Mouse (Mus musculus) T-helper 17 cell (primary cell): ENCODE data around the gene Capn1.

Source experiments
- in situ Hi-C, 2 experiments: fragments of 300-600 bp; cut with MboI, MseI; formaldehyde crosslinking; loops; 1 replicate in 1 of 2; 2 replicates in 1 of 2; pipeline ENCODE4 v1.15.1; 2025; ENCODE audit warnings: high pct_unique_total_duplicates in 2 of 2

Gene Capn1

DNA sequence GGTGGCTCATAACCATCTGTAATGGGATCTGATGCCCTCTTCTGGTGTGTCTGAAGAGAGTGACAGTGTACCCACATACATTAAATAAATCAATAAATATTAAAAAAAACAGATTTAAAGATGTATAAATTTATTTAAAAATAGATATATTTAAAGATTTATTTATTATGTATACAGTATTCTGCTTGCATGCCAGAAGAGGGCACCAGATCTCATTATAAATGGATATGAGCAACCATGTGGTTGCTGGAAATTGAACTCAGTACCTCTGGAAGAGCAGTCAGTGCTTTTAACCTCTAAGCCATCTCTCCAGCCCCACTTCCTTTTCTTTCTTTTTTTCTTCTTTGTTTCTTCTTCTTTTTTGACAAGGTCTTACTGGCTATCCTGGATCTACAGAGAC lies 24.3 kb upstream of the Capn1 start:
- in situ Hi-C loops: no loop called here

DNA sequence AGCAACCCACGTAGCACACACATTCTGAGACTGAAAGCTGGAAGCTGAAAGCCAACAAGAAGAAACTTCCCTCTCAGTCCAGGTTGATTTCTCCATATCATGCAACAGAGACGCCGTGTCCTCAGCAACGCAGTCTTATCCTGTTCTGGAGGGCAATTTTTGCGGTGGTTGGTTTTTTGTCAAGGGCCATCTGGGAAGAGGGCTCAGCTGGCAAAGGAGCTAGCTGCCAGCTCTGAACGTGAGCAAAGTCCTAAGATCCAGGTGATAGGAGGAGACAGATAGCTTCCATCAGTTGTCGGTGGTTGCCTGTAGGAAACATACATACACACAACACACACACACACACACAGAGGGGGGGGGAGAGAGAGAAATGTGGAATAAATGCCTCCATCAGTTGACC lies 22.6 kb upstream of the Capn1 start:
- in situ Hi-C loops: loop anchor here in 1 of 2 experiments (5.0 to 10.0 kb wide), 2 partner anchors 71 to 796 kb away; no protein-coding TSS in a partner anchor

DNA sequence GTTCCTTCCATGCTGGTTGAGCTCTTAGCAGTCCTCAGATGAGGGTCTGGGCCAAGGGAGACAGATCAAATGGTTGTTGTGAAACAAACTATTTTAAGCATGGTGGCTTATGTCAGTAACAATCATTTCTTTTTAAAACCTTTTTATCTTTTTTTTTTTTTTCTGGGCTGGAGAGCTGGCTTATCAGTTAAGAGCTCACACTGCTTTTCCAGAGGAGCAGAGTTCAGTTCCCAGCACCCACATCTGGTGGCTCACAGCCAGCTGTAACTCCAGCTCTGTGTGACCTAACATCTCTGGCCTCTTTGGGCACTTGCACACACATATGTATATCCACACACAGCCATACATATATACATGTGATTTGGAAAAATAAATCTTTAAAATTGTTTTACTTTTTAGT lies 22.0 kb upstream of the Capn1 start:
- in situ Hi-C loops: loop anchor here in 1 of 2 experiments (5.0 to 10.0 kb wide), 2 partner anchors 70 to 797 kb away; no protein-coding TSS in a partner anchor

DNA sequence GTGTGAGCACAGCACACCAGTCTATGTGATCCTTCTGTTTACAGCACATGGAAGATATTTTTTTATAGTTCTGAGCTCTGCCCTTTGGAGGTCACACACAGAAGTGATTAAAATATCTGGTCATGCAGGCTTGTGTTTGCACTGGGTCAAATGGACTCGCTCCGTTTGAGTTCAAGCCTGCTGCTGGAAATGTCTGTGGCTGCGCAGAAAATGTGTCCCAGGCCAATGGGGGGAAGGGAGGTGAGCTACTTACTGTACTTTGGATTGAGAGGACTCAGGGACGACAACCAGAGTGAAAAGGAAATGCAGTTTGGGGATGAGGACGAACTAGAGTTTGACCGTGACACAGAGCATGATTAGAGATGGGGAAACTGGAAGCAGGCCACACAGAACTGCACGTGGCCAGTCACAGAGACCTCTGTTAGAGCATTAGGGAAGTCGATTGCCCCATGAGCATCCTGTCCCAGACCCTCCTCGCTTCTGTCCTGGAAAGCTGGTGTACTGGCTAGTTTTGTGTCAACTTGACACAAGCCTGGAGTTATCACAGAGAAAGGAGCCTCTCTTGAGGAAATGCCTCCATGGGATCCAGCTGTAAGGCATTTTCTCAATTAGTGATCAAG lies 20.4 kb upstream of the Capn1 start:
- in situ Hi-C loops: loop anchor here in 1 of 2 experiments (5.0 to 10.0 kb wide), 2 partner anchors 69 to 799 kb away; no protein-coding TSS in a partner anchor

DNA sequence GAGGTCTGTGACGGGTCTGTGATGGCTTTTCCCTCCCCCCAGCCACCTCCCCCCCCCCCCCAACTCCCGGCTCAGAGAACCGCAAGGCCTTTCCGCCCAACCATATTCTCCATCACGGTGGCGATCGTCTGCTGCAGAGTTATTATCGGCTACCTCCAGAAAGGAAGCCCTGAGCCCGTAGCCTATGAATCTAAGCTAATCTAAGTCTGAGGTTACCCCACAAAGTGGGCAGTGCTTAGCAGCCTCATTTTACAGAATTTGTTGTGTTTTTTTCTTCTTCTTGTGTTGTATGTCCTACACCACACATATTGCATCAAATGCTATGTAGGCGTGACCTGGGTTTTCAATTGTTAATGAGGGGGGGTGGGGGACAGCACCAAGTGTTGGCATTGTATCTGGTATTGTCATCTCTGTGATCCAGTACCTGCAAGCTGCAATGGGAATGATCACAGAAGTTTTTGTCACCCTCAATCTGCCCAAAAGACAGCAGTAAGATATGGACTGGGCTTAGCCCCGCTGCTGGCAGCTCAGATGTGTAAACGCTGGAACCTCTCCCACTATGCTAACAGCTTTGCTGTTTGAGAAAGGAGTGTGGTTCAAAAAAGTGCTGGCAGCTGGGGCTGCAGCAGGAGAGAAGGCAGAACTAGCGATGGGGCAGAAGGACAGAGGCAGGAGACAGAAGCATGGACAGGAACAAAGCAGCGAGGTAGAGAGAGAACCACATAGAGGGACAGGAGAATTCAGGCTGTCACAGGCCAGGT lies 15.0 kb upstream of the Capn1 start:
- in situ Hi-C loops: loop anchor here in 1 of 2 experiments (10.0 kb wide), 1 partner anchor 804 kb away; no protein-coding TSS in a partner anchor

DNA sequence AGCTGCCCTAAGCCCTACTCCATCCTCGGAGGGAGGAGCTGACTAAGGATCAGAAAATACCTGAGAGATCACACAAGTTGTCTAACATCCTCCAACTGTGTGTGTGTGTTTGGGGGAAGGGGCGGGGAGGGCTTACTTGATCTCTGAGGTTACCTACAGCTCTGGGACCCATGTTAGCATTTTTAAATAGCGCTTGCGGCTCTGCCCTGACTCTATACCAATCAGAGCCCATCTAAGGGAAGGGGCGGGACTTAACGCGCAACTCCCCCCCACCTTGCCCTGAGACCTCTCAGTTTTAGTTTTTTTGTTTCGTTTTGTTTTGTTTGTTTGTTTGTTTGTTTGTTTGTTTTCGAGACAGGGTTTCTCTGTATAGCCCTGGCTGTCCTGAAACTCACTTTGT lies 13.7 kb upstream of the Capn1 start:
- in situ Hi-C loops: no loop called here

DNA sequence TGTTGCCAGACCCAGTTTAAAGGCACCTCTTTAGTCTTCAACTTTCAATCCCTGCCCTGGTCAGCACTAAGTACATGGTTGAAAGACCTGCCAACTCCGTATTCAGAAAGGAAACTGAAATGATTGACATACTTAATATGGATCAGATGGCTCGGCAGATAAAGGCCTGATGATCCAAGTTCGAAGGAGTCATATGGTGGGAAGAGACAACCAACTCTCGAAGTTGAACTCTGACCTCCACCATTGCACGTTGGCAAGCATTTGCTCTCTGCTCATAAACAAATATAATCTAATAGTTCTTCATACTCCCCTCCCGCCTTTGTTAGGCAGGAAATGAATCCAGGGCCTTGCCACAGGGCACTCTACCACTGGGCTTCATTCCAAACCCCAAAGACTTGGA lies 13.3 kb upstream of the Capn1 start:
- in situ Hi-C loops: no loop called here

DNA sequence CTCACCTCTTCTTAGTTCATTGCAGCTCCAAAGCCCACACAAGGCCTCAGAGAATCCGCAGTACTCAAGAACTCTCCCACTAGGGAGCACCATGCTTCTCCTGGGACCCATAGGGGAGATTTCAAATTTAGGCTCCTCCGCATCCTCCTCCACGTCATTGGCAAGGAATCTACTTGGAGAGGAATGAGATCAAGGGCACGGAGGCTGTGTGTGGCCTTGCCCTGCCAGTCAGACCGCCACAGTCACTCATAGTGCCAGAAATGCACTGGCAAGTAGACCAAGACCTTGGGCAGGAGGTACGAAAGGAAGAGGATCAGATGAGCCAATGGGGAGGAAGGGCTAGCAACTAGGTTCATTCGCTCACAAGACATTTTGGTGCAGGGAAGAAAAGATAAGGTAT lies 8.2 kb upstream of the Capn1 start:
- in situ Hi-C loops: no loop called here

DNA sequence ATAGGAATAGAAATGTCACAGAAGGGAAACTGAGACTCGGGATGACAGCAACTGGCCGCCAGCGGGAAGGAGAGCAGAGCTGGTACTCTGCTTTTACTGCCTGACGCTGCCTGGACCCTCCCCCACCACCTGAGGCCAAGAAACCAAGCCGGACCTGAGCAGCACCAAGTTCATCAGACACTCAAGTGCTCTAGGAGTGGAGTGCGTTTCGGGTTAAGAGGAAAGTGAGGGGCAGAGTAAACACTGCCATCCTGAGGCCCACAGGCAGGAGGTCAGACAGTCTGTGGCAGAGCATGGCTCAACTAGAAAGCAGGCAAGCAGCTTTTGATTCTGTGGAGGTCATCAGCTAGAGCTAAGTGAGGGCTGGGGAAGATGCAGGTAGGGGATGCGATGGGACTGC lies 7.4 kb upstream of the Capn1 start:
- in situ Hi-C loops: no loop called here

DNA sequence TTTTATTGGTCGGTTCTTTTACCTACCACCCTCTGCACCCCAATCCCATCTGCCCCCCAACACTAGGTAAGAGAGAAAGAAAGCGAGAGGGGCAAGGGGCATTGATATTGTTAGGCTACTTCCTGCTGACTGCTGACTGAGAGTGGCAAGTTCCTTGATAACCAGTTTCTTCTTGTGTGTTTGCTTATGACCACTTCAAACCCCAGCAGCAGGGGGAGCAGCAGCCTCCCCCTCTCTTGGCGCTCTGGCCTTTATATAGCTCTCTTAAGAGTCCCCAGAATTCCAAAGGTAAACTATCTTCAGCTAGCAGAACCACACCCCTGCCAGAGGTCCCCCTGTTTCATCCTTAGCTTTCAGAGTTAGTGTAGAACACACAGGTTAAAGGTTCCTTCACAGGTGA lies 4.6 kb upstream of the Capn1 start:
- in situ Hi-C loops: no loop called here

DNA sequence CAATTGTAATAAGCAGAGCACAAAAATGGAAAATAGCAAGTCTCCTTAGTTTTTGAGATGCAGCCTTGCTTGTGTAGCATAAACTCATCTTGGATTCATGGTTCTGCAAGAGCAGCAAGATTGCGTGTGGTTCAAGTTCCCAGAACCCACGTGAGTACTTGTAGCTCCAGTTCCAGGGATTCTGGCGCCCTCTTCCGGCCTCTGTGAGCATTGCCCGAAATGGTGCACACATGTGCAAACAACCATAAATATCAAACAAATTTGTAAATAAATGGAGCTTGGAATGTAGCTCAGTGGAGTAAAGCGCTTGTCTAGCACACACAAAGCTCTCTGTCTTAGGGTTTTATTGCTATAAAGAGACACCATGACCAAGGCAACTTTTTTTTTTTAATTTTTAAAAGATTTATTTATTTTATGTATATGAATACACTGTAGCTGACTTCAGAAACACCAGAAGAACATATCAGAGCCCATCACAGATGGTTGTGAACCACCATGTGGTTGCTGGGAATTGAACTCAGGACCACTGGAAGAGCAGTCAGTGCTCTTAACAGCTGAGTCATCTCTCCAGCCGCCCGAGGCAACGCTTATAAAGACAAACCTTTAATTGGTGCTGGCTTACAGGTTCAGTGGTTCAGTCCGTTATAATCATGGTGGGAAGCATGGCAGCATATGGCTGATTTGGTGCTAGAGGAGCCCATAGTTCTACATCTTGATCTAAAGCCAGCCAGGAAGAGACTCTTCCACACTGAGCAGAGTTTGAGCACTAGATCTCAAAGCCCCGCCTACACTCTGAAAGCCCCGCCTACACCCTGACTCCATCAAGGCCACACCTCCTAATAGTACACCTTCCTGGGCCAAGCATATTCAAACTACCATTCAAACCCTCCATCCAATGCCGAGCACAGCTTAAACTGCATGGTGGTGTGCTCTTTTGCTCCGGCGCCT lies 2.7 kb upstream of the Capn1 start:
- in situ Hi-C loops: loop anchor here (5.0 kb wide), 2 partner anchors 51 to 96 kb away; partner anchors contain the start of gene Cdc42ep2 (in 1 of the 2)

DNA sequence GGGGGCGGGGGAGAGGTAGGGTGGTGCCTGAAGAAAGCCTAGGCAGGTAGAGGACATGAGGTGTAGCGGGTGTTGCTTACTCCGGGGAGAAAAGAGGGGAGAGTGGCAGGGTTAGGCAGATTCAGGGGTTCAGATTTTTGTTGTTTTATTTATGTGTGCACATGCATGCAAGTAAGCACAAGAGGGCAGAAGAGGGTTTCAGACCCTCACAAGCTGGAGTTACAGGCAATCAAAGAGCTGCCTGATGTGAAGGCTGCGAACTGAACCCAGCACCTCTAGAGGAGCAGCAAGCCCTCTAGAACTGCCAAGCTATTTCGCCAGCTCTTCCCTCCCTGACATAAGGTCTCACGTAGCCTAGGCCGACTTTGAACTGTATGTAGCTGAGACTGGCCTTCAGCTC lies 835 bp upstream of the Capn1 start:
- in situ Hi-C loops: loop anchor here (5.0 kb wide), 2 partner anchors 49 to 94 kb away; partner anchors contain the start of gene Cdc42ep2 (in 1 of the 2)

DNA sequence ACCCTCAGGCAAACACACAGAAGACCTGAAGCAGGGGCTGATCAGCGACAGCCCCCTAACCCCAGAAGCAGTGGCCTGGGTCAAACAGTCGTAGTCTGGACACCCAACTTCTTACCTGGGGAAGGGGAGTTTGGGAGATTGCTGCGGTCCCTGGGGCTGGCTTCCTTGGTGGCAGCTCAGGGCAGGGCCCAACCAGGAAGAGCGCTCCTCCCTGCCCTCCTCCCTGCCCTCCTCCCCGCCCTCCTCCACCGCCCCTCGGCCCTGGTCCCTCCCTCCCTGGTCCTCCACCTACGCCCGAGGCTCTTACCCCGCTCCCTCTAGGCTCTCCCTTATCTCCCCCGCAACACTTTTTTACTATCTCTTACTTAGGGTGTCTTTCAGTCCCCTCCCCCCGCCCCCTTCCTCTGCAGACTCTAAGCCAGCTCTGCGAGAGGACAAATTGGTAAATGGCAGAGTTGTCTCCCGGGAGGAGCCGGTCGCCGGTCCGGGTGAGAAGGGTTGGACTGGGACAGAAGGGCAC lies 646 bp downstream of the Capn1 start:
- in situ Hi-C loops: loop anchor here (5.0 kb wide), 3 partner anchors 43 to 93 kb away; partner anchors contain the start of gene Cdc42ep2 (in 1 of the 2)

DNA sequence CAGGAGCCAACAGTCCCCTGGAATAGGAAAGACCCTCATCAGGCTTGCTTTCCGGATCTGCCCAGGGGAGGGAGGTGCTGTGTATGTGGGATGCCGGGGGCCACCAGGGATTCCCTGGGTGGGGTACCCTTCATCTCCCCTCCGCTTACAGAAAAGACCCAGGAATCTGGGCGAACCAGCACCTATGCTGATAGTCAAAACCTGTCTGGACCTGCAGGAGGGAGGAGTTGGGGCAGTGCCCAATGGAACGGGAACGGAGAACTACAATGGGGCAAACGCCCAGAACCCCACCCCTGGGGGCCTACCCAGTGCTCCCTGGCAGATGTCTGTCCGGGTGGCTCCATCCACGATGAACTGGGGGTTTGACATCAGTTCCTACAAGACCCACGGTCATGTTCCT lies 2.0 kb downstream of the Capn1 start:
- in situ Hi-C loops: loop anchor here in 1 of 2 experiments (5.0 kb wide), 1 partner anchor 41 kb away; no protein-coding TSS in a partner anchor

DNA sequence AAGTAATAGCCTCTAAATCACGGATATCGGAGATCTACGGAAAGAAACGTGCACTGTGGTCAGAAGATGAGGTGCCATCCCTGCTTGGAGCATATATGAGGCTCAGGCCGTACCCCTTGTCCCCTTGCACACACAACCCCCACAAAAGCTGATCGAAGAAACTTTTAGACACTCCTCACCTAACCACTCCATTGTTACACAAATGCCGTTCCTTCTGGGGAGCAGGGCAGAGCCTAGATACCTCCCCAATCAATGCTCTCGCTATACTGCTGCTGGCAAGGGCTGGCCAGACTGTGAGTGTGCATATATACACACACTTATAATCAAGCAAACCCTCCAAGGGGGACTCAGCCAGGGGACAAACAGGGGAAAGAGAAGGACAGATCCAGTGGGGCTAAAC lies 6.6 kb downstream of the Capn1 start:
- in situ Hi-C loops: no loop called here

DNA sequence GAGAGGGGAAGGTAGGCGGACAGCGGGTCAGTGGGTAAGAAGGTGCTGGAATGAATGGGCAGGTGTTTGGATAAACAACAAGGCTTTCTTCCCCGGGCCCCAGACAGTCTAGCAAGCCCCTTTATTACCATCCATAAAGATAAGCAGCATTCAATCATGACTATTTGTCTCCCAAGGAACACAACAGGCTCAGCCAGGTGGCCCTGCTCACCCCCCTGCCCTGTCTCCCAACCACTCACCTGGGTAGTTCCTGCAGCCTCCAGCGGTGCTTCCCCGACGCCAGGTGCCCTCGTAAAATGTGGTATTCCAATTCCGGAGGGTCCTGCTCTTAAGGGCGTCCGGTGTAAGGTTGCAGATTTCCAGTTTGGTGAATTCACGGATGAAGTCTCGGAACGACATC lies 8.7 kb downstream of the Capn1 start:
- in situ Hi-C loops: no loop called here

DNA sequence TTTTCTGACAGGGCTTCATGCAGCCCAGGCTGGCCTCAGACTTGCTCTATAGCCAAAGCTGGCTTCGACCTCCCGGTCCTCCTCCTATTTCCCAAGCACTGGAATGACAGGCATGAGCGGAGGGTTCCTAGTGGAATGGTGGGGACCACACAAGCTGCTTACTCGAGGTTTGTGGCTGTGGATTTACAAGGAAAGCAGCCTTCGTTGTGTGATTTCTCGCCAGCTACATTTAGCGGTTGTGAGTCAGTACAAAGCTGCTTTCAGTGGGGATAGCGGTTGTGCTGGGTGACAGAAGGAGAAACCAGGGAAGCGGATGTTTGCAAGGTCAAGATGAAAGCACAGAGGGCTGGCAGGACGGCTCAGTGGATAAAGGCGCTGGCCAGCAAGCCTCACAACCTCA lies 10.2 kb downstream of the Capn1 start:
- in situ Hi-C loops: no loop called here

DNA sequence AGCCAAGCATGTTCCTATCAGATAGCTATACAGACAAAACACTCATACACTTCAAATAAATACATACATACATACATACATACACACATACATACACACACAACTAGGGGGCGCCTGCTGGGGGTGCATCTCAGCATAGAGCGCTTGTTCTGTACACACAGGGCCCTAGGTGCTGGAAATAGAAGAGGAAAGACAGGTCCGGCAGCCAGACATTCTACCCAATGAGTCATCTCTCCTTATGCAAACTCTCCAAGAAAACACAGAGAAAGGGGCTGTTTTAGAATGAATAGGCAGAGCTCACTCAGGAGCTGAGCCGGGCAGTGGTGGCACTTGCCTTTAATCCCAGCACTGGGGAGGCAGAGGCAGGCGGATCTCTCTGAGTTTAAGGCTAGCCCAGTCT lies 15.7 kb downstream of the Capn1 start:
- in situ Hi-C loops: no loop called here

DNA sequence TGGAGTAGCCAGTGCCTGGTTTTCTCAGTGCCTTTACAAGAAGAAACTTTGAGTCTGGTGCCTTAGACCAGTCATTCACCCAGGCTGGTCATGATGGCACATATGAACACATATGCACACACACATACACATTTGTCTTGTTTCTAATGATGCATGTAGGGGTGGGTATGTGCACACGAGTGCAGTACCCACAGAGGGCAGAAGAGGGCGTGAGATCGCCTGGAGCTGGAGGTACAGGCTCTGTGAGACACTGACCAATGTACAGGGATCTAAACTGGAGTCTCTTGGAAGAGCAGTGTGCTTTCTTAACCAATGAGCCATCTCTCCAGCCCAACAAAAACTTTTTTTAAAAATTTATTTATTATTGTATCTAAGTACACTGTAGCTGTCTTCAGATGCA lies 17.5 kb downstream of the Capn1 start:
- in situ Hi-C loops: no loop called here

DNA sequence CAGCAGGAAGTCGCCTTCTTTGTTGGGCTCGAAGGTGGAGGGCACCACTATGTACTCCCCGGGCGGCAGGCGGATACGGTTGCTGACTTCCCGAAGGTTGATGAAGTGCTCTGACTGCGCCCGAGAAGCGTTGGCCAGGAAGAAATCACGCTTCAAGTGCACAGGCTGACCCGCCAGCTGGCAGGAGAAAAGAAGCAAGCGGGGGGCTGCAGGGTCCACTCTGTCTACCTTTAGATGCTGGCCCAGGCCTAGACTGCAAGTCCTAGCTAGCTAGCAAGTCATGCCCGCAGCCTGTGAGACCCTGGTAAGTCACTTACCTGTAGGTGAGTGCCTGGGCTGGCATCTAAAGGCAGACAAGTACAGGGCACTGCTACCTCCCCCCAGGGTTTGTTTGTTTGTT lies 21.0 kb downstream of the Capn1 start:
- in situ Hi-C loops: no loop called here

DNA sequence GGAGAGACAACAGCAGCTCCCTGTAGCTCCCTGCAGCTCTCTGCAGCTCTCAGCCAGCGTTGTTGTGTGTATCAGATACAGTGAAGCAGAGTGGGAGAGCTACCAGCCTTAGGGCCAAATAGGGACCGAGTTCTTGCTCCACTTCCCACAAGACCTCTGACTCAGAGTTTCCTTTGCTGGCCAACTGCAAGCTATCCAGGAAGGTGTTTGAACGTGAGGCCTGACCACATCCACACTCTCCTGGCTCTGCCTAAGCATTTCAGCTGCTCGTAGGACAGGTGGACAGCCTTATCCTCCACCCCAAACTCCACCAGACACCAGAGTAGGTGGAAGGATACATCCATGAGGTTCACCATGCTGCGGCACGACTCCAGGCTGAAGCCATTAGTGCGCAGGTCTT lies 23.7 kb downstream of the Capn1 start:
- in situ Hi-C loops: no loop called here
